Mouse (Mus musculus) forebrain, embryonic 11.5 days (tissue): ENCODE data around the gene Kcnn3. TPM values are rescaled to one million over a fixed set of nuclear protein-coding genes. Genes with fewer than 3 reads are reported as not detected.

Experiments
- ATAC-seq: fragments of 200-750 bp; cut with Nextera tagmentation; replicated peaks from 2 replicates; pipeline ENCODE4 v1.8.0; 2017; ENCODE audit warnings: moderate TSS enrichment; ENCODE audit not compliant: low FRiP score
- DNase-seq: peaks from one replicate; pipeline ENCODE4 v3.0.0-alpha.2; 2017; ENCODE audit warnings: low spot score
- H3K27ac ChIP-seq: fragments of 300-500 bp; sonication (generic); 2 replicates; pipeline ENCODE4 v1.5.1; 2014; ENCODE audit warnings: low read depth, low read length
- H3K27me3 ChIP-seq: fragments of 300-500 bp; sonication (generic); 2 replicates; pipeline ENCODE4 v1.6.1; 2014; ENCODE audit warnings: mild to moderate bottlenecking, low read length, mixed read lengths; ENCODE audit not compliant: control insufficient read depth, insufficient read depth
- H3K36me3 ChIP-seq: fragments of 300-500 bp; sonication (generic); 2 replicates; pipeline ENCODE4 v1.6.1; 2014; ENCODE audit warnings: mild to moderate bottlenecking, low read length, moderate library complexity, mixed read lengths; ENCODE audit not compliant: control insufficient read depth, insufficient read depth
- H3K4me1 ChIP-seq: fragments of 300-500 bp; sonication (generic); replicated peaks from 2 replicates; pipeline ENCODE4 v1.6.1; 2014; ENCODE audit warnings: low read length, mixed read lengths; ENCODE audit not compliant: control insufficient read depth, insufficient read depth
- H3K4me2 ChIP-seq: fragments of 300-500 bp; sonication (generic); 2 replicates; pipeline ENCODE4 v1.6.1; 2014; ENCODE audit warnings: low read depth, mild to moderate bottlenecking, low read length, moderate library complexity, mixed read lengths; ENCODE audit not compliant: severe bottlenecking
- H3K4me3 ChIP-seq: fragments of 300-500 bp; sonication (generic); 2 replicates; pipeline ENCODE4 v1.5.1; 2014; ENCODE audit warnings: low read depth, low read length
- H3K9ac ChIP-seq: fragments of 300-500 bp; sonication (generic); 2 replicates; pipeline ENCODE4 v1.6.1; 2014; ENCODE audit warnings: low read length
- H3K9me3 ChIP-seq: fragments of 300-500 bp; sonication (generic); 2 replicates; pipeline ENCODE4 v1.6.1; 2016; ENCODE audit warnings: low read length, mixed read lengths; ENCODE audit not compliant: control insufficient read depth
- WGBS: fragments of 180-500 bp; shearing (Covaris S2); extraction: QIAGEN DNeasy Blood & Tissue Kit; methylation state at CpG from one replicate; pipeline ENCODE4 v1.1.7; 2014; 5-methylcytosine and 5-hydroxymethylcytosine counted together
- polyA plus RNA-seq: library from polyadenylated mRNA; unstranded; fragments of >200 nt; fragmentation: Nextera tagmentation; extraction: Ambion mirVana; gene quantifications from 2 replicates; pipeline ENCODE4 v1.2.1, GENCODE M21; 2014

Kcnn3 gene
- polyA plus RNA-seq, 1 experiment from 2014 or later, result 1.8 TPM

GRCm38 (mm10) chr3:89658457-89658856 is 138.5 kb downstream of the Kcnn3 start:
- Histone ChIP-seq H3K4me1 (peaks cover 2% of the 10 kb centered on the region; the same call in 1 of the 2 replicates), H3K4me3 (no peak overlapping the region), H3K9me3 (no peaks in the 10 kb centered on the region), H3K36me3 (no peaks in the 10 kb centered on the region), H3K27ac (no peak overlapping the region), H3K4me2 (no peak overlapping the region), H3K27me3 (no peaks in the 10 kb centered on the region), H3K9ac (no peak overlapping the region)
- DNase-seq, result no peak
- no peak for ATAC-seq

DNA sequence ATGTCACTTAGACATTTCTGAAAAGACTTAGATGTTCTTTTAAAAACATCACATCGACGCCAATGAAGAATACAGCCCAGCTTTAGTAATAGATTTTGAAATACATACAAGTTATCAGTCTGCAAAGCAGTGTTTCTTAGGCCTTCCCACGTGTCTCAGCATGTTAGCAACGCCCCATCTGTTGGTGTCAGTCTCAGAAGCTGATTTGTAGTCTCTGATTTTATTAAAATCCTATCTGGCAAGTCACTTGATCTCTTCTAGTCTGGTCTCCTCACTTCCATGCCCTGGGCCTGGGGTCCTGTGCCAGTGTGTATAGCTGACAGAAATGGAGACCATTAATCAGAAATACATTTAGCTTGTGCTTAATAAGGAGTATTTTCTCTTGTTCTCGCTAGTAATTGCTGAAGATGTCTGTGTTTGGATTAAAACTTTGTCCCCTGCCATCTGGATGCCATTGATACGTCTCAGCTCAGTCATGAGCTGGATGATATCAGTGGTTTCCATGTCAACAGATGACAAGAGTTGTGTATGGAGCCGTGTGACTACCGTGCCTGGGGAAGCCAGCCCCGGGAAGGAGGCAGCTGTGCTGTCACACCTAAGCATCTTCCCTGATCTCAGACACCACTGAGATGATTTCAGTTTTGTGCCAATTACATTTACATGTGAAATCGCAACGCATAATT is 140.1 kb downstream of the Kcnn3 start:
- no peak for ATAC-seq
- WGBS, result 79% methylated on average over 11 of the region's 11 CpGs

GRCm38 (mm10) chr3:89664808-89665207 is 144.8 kb downstream of the Kcnn3 start:
- no peak overlapping the region for H3K4me3 ChIP-seq
- peaks cover 9% of the 10 kb centered on the region; the same call in 1 of the 2 replicates for H3K4me1 ChIP-seq
- H3K27me3 ChIP-seq, result no peaks in the 10 kb centered on the region
- no peak for DNase-seq
- H3K9ac ChIP-seq, result no peak overlapping the region
- ATAC-seq, result no peak
- no peaks in the 10 kb centered on the region for H3K9me3 ChIP-seq
- H3K36me3 ChIP-seq, result no peaks in the 10 kb centered on the region
- H3K4me2 ChIP-seq, result no peak overlapping the region
- H3K27ac ChIP-seq, result no peak overlapping the region
- 77% methylated on average over 12 of the region's 12 CpGs for WGBS

More for the DNA sequence above, 140.1 kb downstream of the Kcnn3 start:
- H3K27me3 ChIP-seq, result no peaks in the 10 kb centered on the region
- no peak for DNase-seq
- peaks cover 7% of the 10 kb centered on the region; the same call in 1 of the 2 replicates for H3K4me1 ChIP-seq
- no peak overlapping the region for H3K9ac ChIP-seq
- H3K9me3 ChIP-seq, result no peaks in the 10 kb centered on the region
- no peak overlapping the region for H3K4me3 ChIP-seq
- no peak overlapping the region for H3K4me2 ChIP-seq
- H3K36me3 ChIP-seq, result no peaks in the 10 kb centered on the region
- no peak overlapping the region for H3K27ac ChIP-seq

- 48% methylated on average over 11 of the region's 11 CpGs for WGBS
- no peak overlapping the region for H3K9ac ChIP-seq
- no peak overlapping the region for H3K4me3 ChIP-seq
- DNase-seq, result no peak
- H3K4me1 ChIP-seq, result peaks cover 9% of the 10 kb centered on the region; the same call in 1 of the 2 replicates
- no peak overlapping the region for H3K4me2 ChIP-seq
- H3K9me3 ChIP-seq, result no peaks in the 10 kb centered on the region
- H3K36me3 ChIP-seq, result no peaks in the 10 kb centered on the region
- no peak overlapping the region for H3K27ac ChIP-seq
- ATAC-seq, result no peak
- no peaks in the 10 kb centered on the region for H3K27me3 ChIP-seq
Observed at GRCm38 (mm10) chr3:89667131-89667530, 147.2 kb downstream of the Kcnn3 start.

GRCm38 (mm10) chr3:89671334-89671733 is 151.4 kb downstream of the Kcnn3 start:
- no peaks in the 10 kb centered on the region for H3K9me3 ChIP-seq
- no peak for DNase-seq
- 0 out of 2 replicates have a peak, but pooled peaks cover 2% of the 10 kb centered on the region for H3K4me1 ChIP-seq
- no peak overlapping the region for H3K4me2 ChIP-seq
- 82% methylated on average over 6 of the region's 6 CpGs for WGBS
- no peaks in the 10 kb centered on the region for H3K27me3 ChIP-seq
- ATAC-seq, result no peak
- no peaks in the 10 kb centered on the region for H3K36me3 ChIP-seq
- H3K9ac ChIP-seq, result no peak overlapping the region
- H3K4me3 ChIP-seq, result no peak overlapping the region
- H3K27ac ChIP-seq, result no peak overlapping the region

- 84% methylated on average over 12 of the region's 12 CpGs for WGBS
- Histone ChIP-seq H3K4me2 (no peak overlapping the region), H3K4me1 (peaks cover 5% of the 10 kb centered on the region), H3K4me3 (no peak overlapping the region), H3K9ac (no peak overlapping the region), H3K27ac (no peak overlapping the region), H3K27me3 (no peaks in the 10 kb centered on the region), H3K36me3 (no peaks in the 10 kb centered on the region), H3K9me3 (no peaks in the 10 kb centered on the region)
- ATAC-seq (no peak), DNase-seq (no peak)
Observed at GRCm38 (mm10) chr3:89672573-89673317, 152.8 kb downstream of the Kcnn3 start.

DNA sequence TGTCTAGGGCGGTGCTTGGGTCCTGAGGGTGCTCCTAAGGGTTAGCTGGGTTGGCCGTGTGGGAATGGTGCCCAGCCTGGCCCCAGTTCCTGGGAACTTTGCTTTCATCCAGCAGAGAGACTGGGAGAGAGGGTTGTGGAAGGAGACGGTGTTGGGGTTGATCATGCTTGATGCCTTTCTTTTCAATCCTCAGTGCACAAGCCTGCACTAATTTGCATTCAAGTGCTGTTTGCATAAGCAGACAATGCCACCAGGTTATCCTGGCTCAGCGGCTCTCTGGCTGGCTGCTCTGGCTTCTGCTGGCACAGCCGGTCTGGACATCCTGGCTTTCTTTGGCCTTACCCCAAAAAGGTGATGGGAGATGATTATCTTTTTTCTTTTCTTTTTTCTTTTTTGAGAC is 157.7 kb downstream of the Kcnn3 start:
- no peaks in the 10 kb centered on the region for H3K9me3 ChIP-seq
- H3K27ac ChIP-seq, result 0 out of 2 replicates have a peak overlapping the region, but pooled peaks have one; percentile 46
- H3K27me3 ChIP-seq, result no peaks in the 10 kb centered on the region
- no peak for ATAC-seq
- no peak overlapping the region for H3K4me3 ChIP-seq
- 0 out of 2 replicates have a peak overlapping the region, but pooled peaks have one; percentile 3 for H3K9ac ChIP-seq
- peaks cover 9% of the 10 kb centered on the region for H3K4me1 ChIP-seq
- 38% methylated on average over 5 of the region's 5 CpGs for WGBS
- no peak for DNase-seq
- H3K4me2 ChIP-seq, result no peak overlapping the region
- H3K36me3 ChIP-seq, result no peaks in the 10 kb centered on the region

DNA sequence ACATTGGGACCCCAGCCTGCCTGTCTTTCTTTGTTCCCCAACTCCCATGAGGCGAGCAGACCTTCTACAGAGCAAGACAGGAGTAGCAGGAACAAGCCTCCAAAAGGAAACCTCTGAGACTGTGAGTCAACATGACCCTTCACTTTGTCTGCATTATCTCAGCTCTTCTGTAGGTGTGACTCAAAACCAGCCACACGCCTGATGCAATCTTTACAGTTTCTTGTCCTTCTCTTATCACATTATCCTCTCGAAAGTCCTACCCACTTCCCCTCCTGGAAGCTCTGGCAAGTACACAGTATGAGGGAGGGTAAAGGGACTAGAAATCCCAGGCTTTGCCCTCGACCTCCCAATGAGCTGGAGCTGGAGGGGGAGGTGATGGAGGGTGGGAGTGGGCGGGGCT is 166.1 kb downstream of the Kcnn3 start:
- 0 out of 2 replicates have a peak, but pooled peaks cover 8% of the 10 kb centered on the region for H3K4me1 ChIP-seq
- H3K27me3 ChIP-seq, result no peaks in the 10 kb centered on the region
- H3K27ac ChIP-seq, result no peak overlapping the region
- no peak overlapping the region for H3K4me2 ChIP-seq
- H3K36me3 ChIP-seq, result no peaks in the 10 kb centered on the region
- ATAC-seq, result no peak
- H3K9me3 ChIP-seq, result no peaks in the 10 kb centered on the region
- no peak overlapping the region for H3K4me3 ChIP-seq
- H3K9ac ChIP-seq, result no peak overlapping the region
- WGBS, result 54% methylated on average over 5 of the region's 5 CpGs
- DNase-seq, result no peak
